Mouse (Mus musculus) neural tube, embryonic 11.5 days (tissue): ENCODE data around the gene Des. TPM values are rescaled to one million over a fixed set of nuclear protein-coding genes. Genes with fewer than 3 reads are reported as not detected.
A peak's percentile ranks its signal among the peaks of the same experiment; 100 is the strongest.

Source experiments
- ATAC-seq: fragments of 200-750 bp; cut with Nextera tagmentation; 2 replicates; pipeline ENCODE4 v1.8.0; 2017; ENCODE audit warnings: moderate number of reproducible peaks, mild to moderate bottlenecking, moderate TSS enrichment, moderate library complexity; ENCODE audit not compliant: insufficient read depth, low FRiP score, low TSS enrichment
- DNase-seq: peaks from one replicate; pipeline ENCODE4 v3.0.0-alpha.2; 2015; ENCODE audit warnings: low spot score
- H3K27ac ChIP-seq: fragments of 300-500 bp; sonication (generic); 2 replicates; pipeline ENCODE4 v1.5.1; 2014; ENCODE audit warnings: low read depth, mild to moderate bottlenecking, low read length
- H3K27me3 ChIP-seq: fragments of 300-500 bp; sonication (generic); 2 replicates; pipeline ENCODE4 v1.6.1; 2014; ENCODE audit warnings: mild to moderate bottlenecking, low read length, mixed read lengths; ENCODE audit not compliant: control insufficient read depth, insufficient read depth
- H3K36me3 ChIP-seq: fragments of 300-500 bp; sonication (generic); 2 replicates; pipeline ENCODE4 v1.6.1; 2014; ENCODE audit warnings: mild to moderate bottlenecking, low read length, moderate library complexity, mixed read lengths; ENCODE audit not compliant: control insufficient read depth, insufficient read depth
- H3K4me1 ChIP-seq: fragments of 300-500 bp; sonication (generic); 2 replicates; pipeline ENCODE4 v1.6.1; 2014; ENCODE audit warnings: low read length, mixed read lengths; ENCODE audit not compliant: control insufficient read depth, insufficient read depth
- H3K4me2 ChIP-seq: fragments of 300-500 bp; sonication (generic); 2 replicates; pipeline ENCODE4 v1.6.1; 2014; ENCODE audit warnings: low read depth, mild to moderate bottlenecking, moderate library complexity
- H3K4me3 ChIP-seq: fragments of 300-500 bp; sonication (generic); 2 replicates; pipeline ENCODE4 v1.5.1; 2014; ENCODE audit warnings: low read depth, low read length
- H3K9ac ChIP-seq: fragments of 300-500 bp; sonication (generic); 2 replicates; pipeline ENCODE4 v1.6.1; 2014; ENCODE audit warnings: mild to moderate bottlenecking, low read length
- H3K9me3 ChIP-seq: fragments of 300-500 bp; sonication (generic); 2 replicates; pipeline ENCODE4 v1.6.1; 2016; ENCODE audit warnings: low read length; ENCODE audit not compliant: control insufficient read depth
- WGBS: fragments of 180-500 bp; shearing (Covaris S2); extraction: QIAGEN DNeasy Blood & Tissue Kit; methylation state at CpG from one replicate; pipeline ENCODE4 v1.1.7; 2014; 5-methylcytosine and 5-hydroxymethylcytosine counted together
- polyA plus RNA-seq: library from polyadenylated mRNA; unstranded; fragments of >200 nt; fragmentation: Nextera tagmentation; extraction: Ambion mirVana; gene quantifications from 2 replicates; pipeline ENCODE4 v1.2.1, GENCODE M21; 2014

Gene Des
- polyA plus RNA-seq, 1 experiment from 2014 or later: 15.8 TPM

GRCm38 (mm10) chr1:75398761-75399402, 38.8 kb downstream of the Des start:
- WGBS: 7% methylated on average over 9 of the region's 9 CpGs
- Histone ChIP-seq H3K4me1 (peaks cover 24% of the 10 kb centered on the region), H3K9me3 (no peaks in the 10 kb centered on the region), H3K27me3 (no peaks in the 10 kb centered on the region), H3K4me3 (no peak overlapping the region), H3K27ac (peak overlapping the region; percentile 58; the same call in 1 of the 2 replicates), H3K36me3 (no peaks in the 10 kb centered on the region), H3K9ac (0 out of 2 replicates have a peak overlapping the region, but pooled peaks have one; percentile 9), H3K4me2 (no peak overlapping the region)
- ATAC-seq (peak; percentile 60), DNase-seq (peak; percentile 81)

GRCm38 (mm10) chr1:75399755-75400492, 39.8 kb downstream of the Des start:
- Histone ChIP-seq H3K4me1 (peaks cover 24% of the 10 kb centered on the region), H3K27me3 (no peaks in the 10 kb centered on the region), H3K4me2 (peak overlapping the region; percentile 30), H3K36me3 (no peaks in the 10 kb centered on the region), H3K27ac (peak overlapping the region; percentile 58), H3K9me3 (no peaks in the 10 kb centered on the region), H3K4me3 (no peak overlapping the region), H3K9ac (peak overlapping the region; percentile 16; the same call in 1 of the 2 replicates)
- DNase-seq: peak; percentile 78
- ATAC-seq: peak; percentile 74
- 6% methylated on average over 15 of the region's 15 CpGs for WGBS

- H3K9ac ChIP-seq: no peak overlapping the region
These were observed 40.5 kb downstream of the Des start for GRCm38 (mm10) chr1:75400493-75401115.

GRCm38 (mm10) chr1:75405547-75405946, 45.4 kb downstream of the Des start:
- DNase-seq (no peak), ATAC-seq (no peak)
- no peaks in the 10 kb centered on the region for H3K27me3 ChIP-seq
- no peaks in the 10 kb centered on the region for H3K36me3 ChIP-seq
- H3K4me2 ChIP-seq: no peak overlapping the region
- no peak overlapping the region for H3K9ac ChIP-seq
- peaks cover 4% of the 10 kb centered on the region for H3K4me1 ChIP-seq
- no peak overlapping the region for H3K27ac ChIP-seq
- WGBS: 86% methylated on average over 3 of the region's 3 CpGs
- H3K9me3 ChIP-seq: no peaks in the 10 kb centered on the region
- H3K4me3 ChIP-seq: no peak overlapping the region

More at GRCm38 (mm10) chr1:75400493-75401115, 40.5 kb downstream of the Des start:
- Histone ChIP-seq H3K27me3 (no peaks in the 10 kb centered on the region), H3K9me3 (no peaks in the 10 kb centered on the region), H3K27ac (no peak overlapping the region), H3K4me3 (no peak overlapping the region), H3K4me2 (peak overlapping the region; percentile 30), H3K4me1 (peaks cover 24% of the 10 kb centered on the region), H3K36me3 (no peaks in the 10 kb centered on the region)
- DNase-seq: no peak
- ATAC-seq: no peak
- WGBS: 42% methylated on average over 6 of the region's 6 CpGs

GRCm38 (mm10) chr1:75406173-75406572, 46.0 kb downstream of the Des start:
- H3K4me2 ChIP-seq: no peak overlapping the region
- no peaks in the 10 kb centered on the region for H3K27me3 ChIP-seq
- H3K27ac ChIP-seq: no peak overlapping the region
- H3K36me3 ChIP-seq: no peaks in the 10 kb centered on the region
- H3K4me1 ChIP-seq: no peaks in the 10 kb centered on the region
- ATAC-seq (no peak), DNase-seq (no peak)
- no peaks in the 10 kb centered on the region for H3K9me3 ChIP-seq
- H3K4me3 ChIP-seq: no peak overlapping the region
- H3K9ac ChIP-seq: no peak overlapping the region
- 93% methylated on average over 15 of the region's 15 CpGs for WGBS

- no peaks in the 10 kb centered on the region for H3K4me1 ChIP-seq
- WGBS: 92% methylated on average over 9 of the region's 9 CpGs
- no peak overlapping the region for H3K9ac ChIP-seq
- H3K4me2 ChIP-seq: no peak overlapping the region
- no peaks in the 10 kb centered on the region for H3K27me3 ChIP-seq
- DNase-seq (no peak), ATAC-seq (no peak)
- H3K36me3 ChIP-seq: no peaks in the 10 kb centered on the region
- no peaks in the 10 kb centered on the region for H3K9me3 ChIP-seq
- no peak overlapping the region for H3K4me3 ChIP-seq
- no peak overlapping the region for H3K27ac ChIP-seq
These were observed 46.9 kb downstream of the Des start for GRCm38 (mm10) chr1:75407056-75407455.

- 81% methylated on average over 4 of the region's 4 CpGs for WGBS
- Histone ChIP-seq H3K9ac (no peak overlapping the region), H3K27ac (no peak overlapping the region), H3K36me3 (no peaks in the 10 kb centered on the region), H3K27me3 (no peaks in the 10 kb centered on the region), H3K4me3 (no peak overlapping the region), H3K4me1 (no peaks in the 10 kb centered on the region), H3K4me2 (no peak overlapping the region), H3K9me3 (no peaks in the 10 kb centered on the region)
- no peak for ATAC-seq
- DNase-seq: no peak
These were observed 48.1 kb downstream of the Des start for GRCm38 (mm10) chr1:75408210-75408609.

GRCm38 (mm10) chr1:75409950-75410349, 49.8 kb downstream of the Des start:
- Histone ChIP-seq H3K4me1 (0 out of 2 replicates have a peak, but pooled peaks cover 3% of the 10 kb centered on the region), H3K4me2 (no peak overlapping the region), H3K9me3 (no peaks in the 10 kb centered on the region), H3K27me3 (no peaks in the 10 kb centered on the region), H3K9ac (no peak overlapping the region), H3K4me3 (no peak overlapping the region), H3K27ac (no peak overlapping the region), H3K36me3 (no peaks in the 10 kb centered on the region)
- ATAC-seq: no peak
- 95% methylated on average over 7 of the region's 7 CpGs for WGBS
- no peak for DNase-seq
